Mouse (Mus musculus): ENCODE data around the gene Rab42. TPM values are rescaled to one million over a fixed set of nuclear protein-coding genes. Genes with fewer than 3 reads are reported as not detected.
"Not testable (repeated sequence)": the region's sequence is repeated elsewhere in the genome, so short reads cannot be mapped to it uniquely, and the experiment has no call there.

The Rab42 gene
- polyA plus RNA-seq, 1 experiment from 2014 or later = 1.3 TPM

GRCm38 (mm10) chr4:132309140-132309848 lies 6.1 kb upstream of the Rab42 start:
- Histone ChIP-seq H3K9me3 (ENCODE audit: control insufficient read depth, low read length) (no peaks in the 10 kb centered on the region), H3K4me3 (replicated peaks; ENCODE audit: low read depth, low read length) (peak overlapping the region; percentile 61), H3K4me1 (ENCODE audit: control insufficient read depth, insufficient read depth, low read length) (peaks cover 11% of the 10 kb centered on the region), H3K36me3 (ENCODE audit: control insufficient read depth, insufficient read depth, low read length) (peaks cover 43% of the 10 kb centered on the region), H3K27ac (replicated peaks; ENCODE audit: low read depth, low read length) (peak overlapping the region; percentile 92), H3K27me3 (ENCODE audit: control insufficient read depth, insufficient read depth, low read length) (no peaks in the 10 kb centered on the region), H3K4me2 (ENCODE audit: low read length) (peak overlapping the region; percentile 54), H3K9ac (replicated peaks; ENCODE audit: low read length) (peak overlapping the region; percentile 93)
- under 1% methylated on average over 15 of the region's 15 CpGs for WGBS
- ATAC-seq (ENCODE audit: low FRiP score, low TSS enrichment) (no peak), DNase-seq (peak; percentile 66)

- no peaks in the 10 kb centered on the region for H3K27me3 ChIP-seq (ENCODE audit: control insufficient read depth, insufficient read depth, low read length)
- peaks cover 11% of the 10 kb centered on the region for H3K4me1 ChIP-seq (ENCODE audit: control insufficient read depth, insufficient read depth, low read length)
- DNase-seq (peak; percentile 97), ATAC-seq (ENCODE audit: low FRiP score, low TSS enrichment) (peak; percentile 92)
- peaks cover 36% of the 10 kb centered on the region for H3K36me3 ChIP-seq (ENCODE audit: control insufficient read depth, insufficient read depth, low read length)
- peak overlapping the region; percentile 93 for H3K9ac ChIP-seq (replicated peaks; ENCODE audit: low read length)
- peak overlapping the region; percentile 92 for H3K27ac ChIP-seq (replicated peaks; ENCODE audit: low read depth, low read length)
- WGBS = under 1% methylated on average over 41 of the region's 41 CpGs
- H3K4me3 ChIP-seq (replicated peaks; ENCODE audit: low read depth, low read length) = peak overlapping the region; percentile 61
- H3K4me2 ChIP-seq (ENCODE audit: low read length) = peak overlapping the region; percentile 54
- H3K9me3 ChIP-seq (ENCODE audit: control insufficient read depth, low read length) = no peaks in the 10 kb centered on the region
These were observed 5.4 kb upstream of the Rab42 start for GRCm38 (mm10) chr4:132308437-132309139.

- ATAC-seq (ENCODE audit: low FRiP score, low TSS enrichment) = no peak
- Histone ChIP-seq H3K36me3 (ENCODE audit: control insufficient read depth, insufficient read depth, low read length) (peaks cover 14% of the 10 kb centered on the region), H3K4me2 (ENCODE audit: low read length) (no peak overlapping the region), H3K27ac (replicated peaks; ENCODE audit: low read depth, low read length) (no peak overlapping the region), H3K4me3 (replicated peaks; ENCODE audit: low read depth, low read length) (no peak overlapping the region), H3K9me3 (ENCODE audit: control insufficient read depth, low read length) (no peaks in the 10 kb centered on the region), H3K4me1 (ENCODE audit: control insufficient read depth, insufficient read depth, low read length) (peaks cover 15% of the 10 kb centered on the region), H3K9ac (replicated peaks; ENCODE audit: low read length) (no peak overlapping the region), H3K27me3 (ENCODE audit: control insufficient read depth, insufficient read depth, low read length) (no peaks in the 10 kb centered on the region)
- WGBS = 80% methylated on average over 6 of the region's 6 CpGs
- no peak for DNase-seq
These were observed 2.8 kb upstream of the Rab42 start for GRCm38 (mm10) chr4:132306004-132306403.

GRCm38 (mm10) chr4:132305276-132305675 lies 2.1 kb upstream of the Rab42 start:
- Histone ChIP-seq H3K4me1 (ENCODE audit: control insufficient read depth, insufficient read depth, low read length) (peaks cover 10% of the 10 kb centered on the region), H3K4me2 (ENCODE audit: low read length) (no peak overlapping the region), H3K9ac (replicated peaks; ENCODE audit: low read length) (no peak overlapping the region), H3K9me3 (ENCODE audit: control insufficient read depth, low read length) (no peaks in the 10 kb centered on the region), H3K4me3 (replicated peaks; ENCODE audit: low read depth, low read length) (no peak overlapping the region), H3K27ac (replicated peaks; ENCODE audit: low read depth, low read length) (no peak overlapping the region), H3K27me3 (ENCODE audit: control insufficient read depth, insufficient read depth, low read length) (no peaks in the 10 kb centered on the region), H3K36me3 (ENCODE audit: control insufficient read depth, insufficient read depth, low read length) (peaks cover 6% of the 10 kb centered on the region)
- 89% methylated on average over 8 of the region's 8 CpGs for WGBS
- DNase-seq (no peak), ATAC-seq (ENCODE audit: low FRiP score, low TSS enrichment) (no peak)

- H3K36me3 ChIP-seq (ENCODE audit: control insufficient read depth, insufficient read depth, low read length); H3K27ac ChIP-seq (replicated peaks; ENCODE audit: low read depth, low read length); H3K27me3 ChIP-seq (ENCODE audit: control insufficient read depth, insufficient read depth, low read length); ATAC-seq (ENCODE audit: low FRiP score, low TSS enrichment); DNase-seq; H3K9me3 ChIP-seq (ENCODE audit: control insufficient read depth, low read length); H3K4me1 ChIP-seq (ENCODE audit: control insufficient read depth, insufficient read depth, low read length): not testable (repeated sequence)
- H3K4me3 ChIP-seq (replicated peaks; ENCODE audit: low read depth, low read length) = peak overlapping the region; percentile 36
- peak overlapping the region; percentile 61 for H3K4me2 ChIP-seq (ENCODE audit: low read length)
- H3K9ac ChIP-seq (replicated peaks; ENCODE audit: low read length) = peak overlapping the region; percentile 49; the same call in 1 of the 2 replicates
- 49% methylated on average over 6 of the region's 6 CpGs for WGBS
These were observed 299 bp upstream of the Rab42 start for GRCm38 (mm10) chr4:132303484-132303883.

GRCm38 (mm10) chr4:132301965-132302938 lies 933 bp downstream of the Rab42 start:
- H3K9ac ChIP-seq (replicated peaks; ENCODE audit: low read length) = no peak overlapping the region

GRCm38 (mm10) chr4:132301486-132301885 lies 1.7 kb downstream of the Rab42 start:
- WGBS = 92% methylated on average over 6 of the region's 6 CpGs
- Histone ChIP-seq H3K9me3 (ENCODE audit: control insufficient read depth, low read length) (no peaks in the 10 kb centered on the region), H3K9ac (replicated peaks; ENCODE audit: low read length) (no peak overlapping the region), H3K27me3 (ENCODE audit: control insufficient read depth, insufficient read depth, low read length) (no peaks in the 10 kb centered on the region), H3K36me3 (ENCODE audit: control insufficient read depth, insufficient read depth, low read length) (no peaks in the 10 kb centered on the region), H3K27ac (replicated peaks; ENCODE audit: low read depth, low read length) (no peak overlapping the region), H3K4me1 (ENCODE audit: control insufficient read depth, insufficient read depth, low read length) (0 out of 2 replicates have a peak, but pooled peaks cover 3% of the 10 kb centered on the region), H3K4me2 (ENCODE audit: low read length) (no peak overlapping the region), H3K4me3 (replicated peaks; ENCODE audit: low read depth, low read length) (no peak overlapping the region)
- no peak for ATAC-seq (ENCODE audit: low FRiP score, low TSS enrichment)
- DNase-seq = no peak

More at GRCm38 (mm10) chr4:132301965-132302938, 933 bp downstream of the Rab42 start:
- no peak for DNase-seq
- Histone ChIP-seq H3K4me1 (ENCODE audit: control insufficient read depth, insufficient read depth, low read length) (0 out of 2 replicates have a peak, but pooled peaks cover 3% of the 10 kb centered on the region), H3K4me3 (replicated peaks; ENCODE audit: low read depth, low read length) (peak overlapping the region; percentile 36; the same call in 1 of the 2 replicates), H3K36me3 (ENCODE audit: control insufficient read depth, insufficient read depth, low read length) (no peaks in the 10 kb centered on the region), H3K9me3 (ENCODE audit: control insufficient read depth, low read length) (no peaks in the 10 kb centered on the region), H3K4me2 (ENCODE audit: low read length) (peak overlapping the region; percentile 61), H3K27ac (replicated peaks; ENCODE audit: low read depth, low read length) (no peak overlapping the region; the same call in 1 of the 2 replicates), H3K27me3 (ENCODE audit: control insufficient read depth, insufficient read depth, low read length) (no peaks in the 10 kb centered on the region)
- WGBS = 66% methylated on average over 16 of the region's 16 CpGs
- ATAC-seq (ENCODE audit: low FRiP score, low TSS enrichment) = no peak

- WGBS = 89% methylated on average over 1 of the region's 1 CpGs
- H3K4me3 ChIP-seq (replicated peaks; ENCODE audit: low read depth, low read length) = no peak overlapping the region
- H3K27ac ChIP-seq (replicated peaks; ENCODE audit: low read depth, low read length) = no peak overlapping the region
- H3K27me3 ChIP-seq (ENCODE audit: control insufficient read depth, insufficient read depth, low read length) = no peaks in the 10 kb centered on the region
- H3K4me1 ChIP-seq (ENCODE audit: control insufficient read depth, insufficient read depth, low read length) = 0 out of 2 replicates have a peak, but pooled peaks cover 3% of the 10 kb centered on the region
- no peak overlapping the region for H3K9ac ChIP-seq (replicated peaks; ENCODE audit: low read length)
- H3K9me3 ChIP-seq (ENCODE audit: control insufficient read depth, low read length) = no peaks in the 10 kb centered on the region
- DNase-seq = no peak
- ATAC-seq (ENCODE audit: low FRiP score, low TSS enrichment) = no peak
- H3K36me3 ChIP-seq (ENCODE audit: control insufficient read depth, insufficient read depth, low read length) = no peaks in the 10 kb centered on the region
- H3K4me2 ChIP-seq (ENCODE audit: low read length) = no peak overlapping the region
These were observed 3.3 kb downstream of the Rab42 start for GRCm38 (mm10) chr4:132299849-132300248.
